Mouse (Mus musculus): Measurements from ENCODE around the gene Socs3.
A peak's percentile ranks its signal among the peaks of the same experiment; 100 is the strongest.

Socs3 gene

GRCm38 (mm10) chr11:117972656-117973558 lies 3.1 kb upstream of the Socs3 start:
- DNase-seq (ENCODE audit: low read depth, low spot score) = no peak

- no peak for DNase-seq (ENCODE audit: low read depth, low spot score)
Measured at GRCm38 (mm10) chr11:117971646-117972242, 1.9 kb upstream of the Socs3 start.

- no peak for DNase-seq (ENCODE audit: low read depth, low spot score)
Measured at GRCm38 (mm10) chr11:117971100-117971499, 1.3 kb upstream of the Socs3 start.

- peak; percentile 91 for DNase-seq (ENCODE audit: low read depth, low spot score)
Measured at GRCm38 (mm10) chr11:117969100-117969944, 525 bp downstream of the Socs3 start.

- DNase-seq (ENCODE audit: low read depth, low spot score) = no peak
Measured at GRCm38 (mm10) chr11:117968716-117969099, 1.1 kb downstream of the Socs3 start.

GRCm38 (mm10) chr11:117968016-117968671 lies 1.7 kb downstream of the Socs3 start:
- DNase-seq (ENCODE audit: low read depth, low spot score) = no peak

- no peak for DNase-seq (ENCODE audit: low read depth, low spot score)
Measured at GRCm38 (mm10) chr11:117967249-117968015, 2.4 kb downstream of the Socs3 start.

- no peak for DNase-seq (ENCODE audit: low read depth, low spot score)
Measured at GRCm38 (mm10) chr11:117966506-117967100, 3.2 kb downstream of the Socs3 start.

GRCm38 (mm10) chr11:117965561-117965981 lies 4.3 kb downstream of the Socs3 start:
- no peak for DNase-seq (ENCODE audit: low read depth, low spot score)

GRCm38 (mm10) chr11:117965052-117965451 lies 4.8 kb downstream of the Socs3 start:
- no peak for DNase-seq (ENCODE audit: low read depth, low spot score)

GRCm38 (mm10) chr11:117964294-117964693 lies 5.6 kb downstream of the Socs3 start:
- no peak for DNase-seq (ENCODE audit: low read depth, low spot score)

GRCm38 (mm10) chr11:117963872-117964271 lies 6.0 kb downstream of the Socs3 start:
- DNase-seq (ENCODE audit: low read depth, low spot score) = no peak

- DNase-seq (ENCODE audit: low read depth, low spot score) = peak; percentile 97
Measured at GRCm38 (mm10) chr11:117963091-117963793, 6.6 kb downstream of the Socs3 start.

GRCm38 (mm10) chr11:117962228-117963067 lies 7.4 kb downstream of the Socs3 start:
- no peak for DNase-seq (ENCODE audit: low read depth, low spot score)

- no peak for DNase-seq (ENCODE audit: low read depth, low spot score)
Measured at GRCm38 (mm10) chr11:117960601-117961000, 9.2 kb downstream of the Socs3 start.

GRCm38 (mm10) chr11:117959741-117960381 lies 10.0 kb downstream of the Socs3 start:
- DNase-seq (ENCODE audit: low read depth, low spot score) = no peak

GRCm38 (mm10) chr11:117959166-117959565 lies 10.7 kb downstream of the Socs3 start:
- DNase-seq (ENCODE audit: low read depth, low spot score) = no peak

- no peak for DNase-seq (ENCODE audit: low read depth, low spot score)
Measured at GRCm38 (mm10) chr11:117958197-117958596, 11.7 kb downstream of the Socs3 start.
